Mouse (Mus musculus) liver (tissue): ENCODE measurements around the gene Acot2.

Experiments used
- DNase-seq: peaks from one replicate; pipeline ENCODE4 v3.0.0-alpha.2; 2020; ENCODE audit warnings: mixed read lengths

The Acot2 gene

DNA sequence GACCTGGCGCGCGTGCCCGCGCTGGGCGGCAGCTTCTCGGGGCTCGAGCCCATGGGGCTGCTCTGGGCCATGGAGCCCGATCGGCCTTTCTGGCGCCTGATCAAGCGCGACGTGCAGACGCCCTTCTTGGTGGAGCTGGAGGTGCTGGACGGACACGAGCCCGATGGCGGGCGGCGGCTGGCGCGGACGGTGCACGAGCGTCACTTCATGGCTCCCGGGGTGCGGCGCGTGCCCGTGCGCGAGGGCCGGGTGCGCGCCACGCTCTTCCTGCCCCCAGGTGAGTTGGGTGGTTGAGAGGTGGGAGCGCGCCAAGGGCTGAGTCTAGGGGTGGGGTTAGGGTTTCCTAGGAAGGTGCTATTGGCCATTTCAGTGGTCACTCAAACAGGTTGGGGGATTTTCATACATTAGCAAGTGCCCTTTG is 51.0 kb downstream of the Acot2 start, which contains the start of gene Gm49366:
Gene Gm49366, plus strand, starts transcription at position 245 of the 421 bp plus-strand sequence.
- DNase-seq = peak; percentile 39

DNA sequence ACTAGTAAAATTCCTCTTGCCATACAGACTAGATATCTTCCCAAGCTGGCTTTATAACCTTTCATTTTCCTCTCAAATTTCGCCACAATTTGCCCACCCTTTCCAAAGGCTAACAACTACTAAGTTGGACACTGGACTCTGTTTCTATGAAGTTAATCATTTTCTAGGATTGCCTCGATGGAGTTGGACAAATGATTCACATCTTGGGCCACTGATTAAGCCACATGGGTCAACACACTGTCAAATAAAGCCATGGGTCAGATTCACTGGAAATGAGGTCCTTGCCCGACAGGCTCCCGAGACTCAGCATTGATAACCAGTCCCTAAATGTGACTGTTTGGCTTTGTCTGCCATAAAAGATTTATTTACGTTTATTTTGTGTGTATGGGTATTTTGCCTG is 54.6 kb downstream of the Acot2 start:
- DNase-seq = no peak
